Mouse (Mus musculus): Measurements from ENCODE around the gene Unc50. TPM values are rescaled to one million over a fixed set of nuclear protein-coding genes. Genes with fewer than 3 reads are reported as not detected.
A peak's percentile ranks its signal among the peaks of the same experiment; 100 is the strongest.

Unc50 gene
- polyA plus RNA-seq (2017; shearing (Covaris generic)) = 10 to 100 TPM; 55.5 to 58.0 (median 57.0) TPM

DNA sequence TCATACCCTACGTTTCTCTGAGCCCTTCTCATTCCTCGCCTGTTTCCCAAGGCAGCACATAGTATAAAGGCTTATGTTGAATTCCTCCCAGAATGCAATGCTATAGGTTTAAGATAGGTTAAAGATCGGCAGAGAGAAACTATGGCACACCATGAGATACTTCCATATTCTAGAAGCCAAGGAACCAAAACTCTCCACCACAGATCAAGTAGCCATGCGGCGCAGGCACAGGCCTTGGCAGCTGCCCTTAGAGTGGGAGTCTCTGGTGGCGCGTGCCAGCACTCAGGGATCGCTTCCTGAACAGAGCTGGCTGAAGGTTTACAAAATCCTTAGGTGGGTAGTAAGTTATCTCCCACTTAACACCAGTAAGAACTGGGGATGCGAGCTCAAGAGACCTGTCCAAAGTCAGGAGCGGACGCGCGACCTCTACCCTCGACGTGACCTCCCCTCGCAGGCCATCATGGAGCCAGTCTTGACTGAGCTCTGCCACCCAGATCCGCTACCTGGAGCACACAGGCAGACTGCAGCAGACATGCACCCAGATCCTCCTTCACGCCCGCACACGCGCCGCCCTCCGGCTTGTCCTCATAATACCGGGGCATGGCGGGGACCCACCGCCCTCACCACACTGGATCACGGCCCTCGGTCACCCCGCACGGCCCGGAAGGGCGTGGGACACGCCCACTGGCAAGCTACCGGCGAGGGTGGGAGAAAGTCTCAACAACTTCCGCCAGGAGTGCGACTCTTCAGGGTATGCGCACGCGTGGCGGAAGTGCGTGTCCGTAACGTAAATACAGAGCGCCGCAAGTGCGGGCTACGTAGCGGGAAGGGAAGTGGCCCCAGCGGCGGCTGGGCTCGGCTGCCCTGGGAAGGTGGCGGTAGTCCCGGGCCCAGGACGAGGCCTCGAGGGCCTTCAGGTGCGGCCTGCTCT is at the start of gene Unc50, which contains the start of gene Coa5:
Unc50 (plus strand) TSS at position 774 of the 931 bp plus-strand sequence.
Coa5 (minus strand) TSS at position 738 of the 931 bp plus-strand sequence.
- ATAC-seq = peak; percentile 97

DNA sequence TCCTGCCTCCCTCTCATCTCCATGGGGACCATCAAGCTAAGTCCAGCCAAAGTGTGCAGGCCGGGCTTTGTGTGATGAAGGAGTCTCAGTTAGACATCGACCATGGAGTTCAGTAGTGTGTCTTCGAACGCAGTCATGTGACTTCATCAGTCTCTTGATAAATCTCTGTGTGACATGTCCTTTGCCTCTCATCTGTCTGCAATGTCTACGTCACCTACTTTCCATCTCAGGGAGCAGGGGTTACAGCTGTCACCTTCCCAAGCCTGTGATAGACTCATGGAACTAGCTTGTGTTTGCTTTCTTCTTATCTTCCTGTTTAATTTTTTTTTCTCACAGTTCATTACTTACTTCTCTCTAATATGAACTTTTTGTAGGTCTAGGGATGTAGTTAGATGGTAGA is 49.0 kb upstream of the Unc50 start:
- ATAC-seq = no peak

DNA sequence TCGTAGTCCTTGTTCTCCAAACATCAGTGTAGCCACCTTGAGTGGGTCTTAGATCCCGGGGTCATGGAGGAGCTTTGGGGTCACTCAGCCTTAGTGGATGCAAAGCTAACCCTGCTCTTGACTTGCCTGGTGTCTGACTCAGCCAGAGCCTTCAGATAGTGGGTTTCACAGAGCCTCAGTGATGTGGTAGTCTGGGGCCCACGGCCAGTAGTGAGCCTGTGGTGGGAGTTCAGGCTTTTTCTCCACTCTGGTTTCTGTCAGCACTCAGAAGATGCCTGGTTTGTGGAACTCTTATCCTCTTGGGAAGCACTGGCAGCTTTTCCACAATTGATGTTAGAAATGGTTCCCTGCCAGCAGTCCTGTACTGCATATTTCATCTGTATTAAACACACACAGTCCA is 45.6 kb upstream of the Unc50 start:
- no peak for ATAC-seq

GRCm38 (mm10) chr1:37386448-37386971 is 43.4 kb upstream of the Unc50 start:
- no peak for ATAC-seq

GRCm38 (mm10) chr1:37393174-37393573 is 36.8 kb upstream of the Unc50 start:
- ATAC-seq = no peak

DNA sequence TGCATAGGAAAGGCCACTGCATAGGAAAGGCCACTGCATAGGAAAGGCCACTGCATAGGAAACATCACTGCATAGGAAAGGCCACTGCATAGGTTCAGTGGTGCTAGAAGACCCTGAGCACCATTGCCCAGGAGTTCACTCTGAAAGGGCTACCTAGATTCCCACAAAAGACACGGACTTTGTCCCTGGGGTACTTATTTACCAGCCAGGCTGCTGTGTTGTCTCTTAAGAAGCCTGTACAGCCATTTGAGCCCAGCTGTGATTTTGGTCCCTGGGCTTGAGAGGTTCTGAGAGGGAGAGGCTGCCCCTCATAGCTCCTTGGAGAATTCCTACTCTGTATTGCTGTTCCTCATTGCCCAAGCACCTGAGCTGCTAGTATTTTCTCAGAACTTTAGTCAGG is 33.5 kb upstream of the Unc50 start:
- ATAC-seq = no peak

DNA sequence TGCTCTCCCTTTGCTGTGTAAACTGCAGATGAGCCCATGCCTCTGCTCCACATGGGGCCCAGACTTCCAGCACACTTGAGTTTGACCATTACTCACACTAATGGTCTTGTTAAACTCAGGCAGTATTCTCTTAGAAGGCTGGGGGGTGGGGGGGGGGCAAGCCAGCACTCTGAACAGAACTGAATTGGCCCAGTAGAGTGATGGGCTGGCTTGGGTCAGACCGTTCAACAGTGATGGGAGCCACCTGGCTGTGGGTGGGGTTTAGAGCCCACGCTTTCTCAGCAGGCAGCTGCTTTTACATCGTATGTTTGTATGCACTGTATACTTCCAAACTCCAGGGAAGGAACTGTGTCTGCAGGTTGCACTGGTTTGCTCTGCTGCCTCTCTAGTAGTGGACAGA is 31.0 kb upstream of the Unc50 start:
- no peak for ATAC-seq

- ATAC-seq = no peak
Measured at GRCm38 (mm10) chr1:37399734-37400133, 30.2 kb upstream of the Unc50 start.

DNA sequence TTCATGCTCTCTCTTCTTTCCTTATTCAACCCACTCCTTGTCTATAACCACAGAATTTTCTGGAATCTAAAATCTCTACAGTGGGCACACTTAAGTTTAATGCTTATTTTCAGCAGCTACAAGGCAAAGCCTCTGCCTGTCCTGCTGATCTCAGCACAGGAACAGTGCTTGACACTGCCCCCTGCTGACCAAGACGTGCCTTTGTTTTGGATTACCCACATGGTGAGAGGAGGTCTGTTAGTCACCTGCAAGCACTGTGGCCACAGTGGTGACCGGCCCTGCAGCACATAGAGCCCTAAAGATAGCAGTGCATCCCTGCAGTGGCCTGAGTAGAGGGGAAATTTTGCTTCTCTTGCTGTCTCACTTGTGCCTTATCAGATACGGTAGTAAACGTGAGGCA is 28.3 kb upstream of the Unc50 start:
- ATAC-seq = no peak

GRCm38 (mm10) chr1:37405137-37405536 is 24.8 kb upstream of the Unc50 start:
- ATAC-seq = no peak

GRCm38 (mm10) chr1:37407228-37407627 is 22.7 kb upstream of the Unc50 start:
- ATAC-seq = no peak

- ATAC-seq = no peak
Measured at GRCm38 (mm10) chr1:37408059-37408458, 21.9 kb upstream of the Unc50 start.

- no peak for ATAC-seq
Measured at GRCm38 (mm10) chr1:37408678-37409077, 21.3 kb upstream of the Unc50 start.

GRCm38 (mm10) chr1:37409647-37410046 is 20.3 kb upstream of the Unc50 start:
- no peak for ATAC-seq

- ATAC-seq = no peak
Measured at GRCm38 (mm10) chr1:37415394-37415793, 14.5 kb upstream of the Unc50 start.

DNA sequence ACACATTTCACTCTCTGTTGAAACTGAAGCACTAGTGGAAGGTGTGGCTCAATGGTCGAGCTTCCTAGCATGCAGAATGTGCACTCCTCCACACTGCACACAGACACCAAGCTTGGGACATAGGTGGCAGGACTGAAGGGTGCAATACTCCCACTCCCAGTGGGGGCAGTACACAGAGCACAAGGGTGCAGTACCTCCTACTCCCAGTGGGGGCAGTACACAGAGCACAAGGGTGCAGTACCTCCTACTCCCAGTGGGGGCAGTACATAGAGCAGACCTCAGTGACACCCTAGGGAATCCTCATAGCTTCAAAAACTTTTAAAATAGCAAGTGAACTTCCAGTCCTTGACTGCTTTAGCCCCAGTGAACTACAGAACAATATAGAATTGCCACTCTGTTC is 10.5 kb upstream of the Unc50 start:
- peak; percentile 98 for ATAC-seq

- ATAC-seq = no peak
Measured at GRCm38 (mm10) chr1:37427144-37427875, 2.6 kb upstream of the Unc50 start.

GRCm38 (mm10) chr1:37428911-37429310 is 1.0 kb upstream of the Unc50 start:
- no peak for ATAC-seq

GRCm38 (mm10) chr1:37430297-37430840 is 430 bp downstream of the Unc50 start:
- ATAC-seq = no peak

GRCm38 (mm10) chr1:37436419-37436818 is 6.5 kb downstream of the Unc50 start:
- no peak for ATAC-seq

GRCm38 (mm10) chr1:37442848-37443835 is 13.2 kb downstream of the Unc50 start:
- ATAC-seq = no peak

Data from inflammation-experienced regulatory T-cells, adult 6 months (primary cell).